Mouse (Mus musculus) adipose tissue, adult 10 weeks (tissue): ENCODE results near the gene Avpr1b. TPM values are rescaled to one million over a fixed set of nuclear protein-coding genes. Genes with fewer than 3 reads are reported as not detected.

Experiments
- polyA plus RNA-seq: library from polyadenylated mRNA; stranded (reverse); fragments of 350-450 nt; fragmentation: Illumina TruSeq; extraction: RNeasy Lipid Tissue Mini Kit (QIAGEN cat#74804); gene quantifications from one replicate; pipeline ENCODE4 v1.2.3, GENCODE M21; 2014; ENCODE audit warnings: low read depth, low replicate concordance

Gene Avpr1b
- not detected for polyA plus RNA-seq

GRCm38 (mm10) chr1:131598905-131599304 lies at the start of gene Avpr1b:
Gene Avpr1b (plus strand): TSS chr1:131599239.

GRCm38 (mm10) chr1:131637791-131638540 lies 38.9 kb downstream of the Avpr1b start, which contains the start of gene Ctse:
Gene Ctse (plus strand): TSS chr1:131638306.

Other genes with a start within 250 kb of the Avpr1b start
- 28.0 TPM for gene Srgap2, start 71.9 kb upstream of the Avpr1b start, polyA plus RNA-seq
- 1.6 TPM for gene Fam72a, start 71.3 kb upstream of the Avpr1b start, polyA plus RNA-seq
- 1.0 TPM for gene Ctse, start 39.1 kb downstream of the Avpr1b start, polyA plus RNA-seq
- 11.7 TPM for gene Rab7b, start 89.5 kb downstream of the Avpr1b start, polyA plus RNA-seq
- 0.11 TPM for gene Slc26a9, start 144.8 kb downstream of the Avpr1b start, polyA plus RNA-seq
- gene Pm20d1, start 198.1 kb downstream of the Avpr1b start, polyA plus RNA-seq: 1.5 TPM
- 22.3 TPM for gene Slc41a1, start 228.3 kb downstream of the Avpr1b start, polyA plus RNA-seq